Mouse (Mus musculus) kidney, adult 2 months (tissue): ENCODE measurements around the gene Brk1.

ENCODE experiments used
- CTCF ChIP-seq: fragments of 200-500 bp; conservative IDR thresholded peaks from 2 replicates; pipeline ENCODE4 v1.5.1; 2011; ENCODE audit warnings: low read depth, mild to moderate bottlenecking, control low read depth, low read length, moderate library complexity, mixed read lengths; ENCODE audit not compliant: insufficient read depth, insufficient read length
- POLR2A ChIP-seq: fragments of 200-500 bp; IDR thresholded peaks from one replicate; pipeline ENCODE4 v1.6.1; 2011; ENCODE audit warnings: low read depth, low read length, control low read depth

- TF ChIP-seq CTCF (no peak), POLR2A (no peak)
Measured at GRCm38 (mm10) chr6:113662964-113663700, 58.6 kb downstream of the Brk1 start.
